Mouse (Mus musculus) right cerebral cortex, adult 2 months (tissue): ENCODE results near the gene Ccdc146.

Source experiments
- DNase-seq, 2 experiments: peaks; one replicate each; pipeline ENCODE4 v3.0.0; 2021 to 2022; ENCODE audit warnings: low spot score in 2 of 2

Ccdc146 gene

GRCm38 (mm10) chr5:21424614-21425602 lies at the start of gene Ccdc146, which contains the start of gene Fam185a:
Gene Ccdc146 (minus strand): TSS chr5:21424677.
Gene Fam185a (plus strand): TSS chr5:21424958.
- DNase-seq: peak; percentile 94

GRCm38 (mm10) chr5:21468100-21468499 lies 43.6 kb upstream of the Ccdc146 start:
- no peak for DNase-seq

GRCm38 (mm10) chr5:21467387-21467786 lies 42.9 kb upstream of the Ccdc146 start:
- DNase-seq: no peak

- DNase-seq: peak in 1 of 2 experiments; percentile 14
Measured at GRCm38 (mm10) chr5:21440833-21441530, 16.5 kb upstream of the Ccdc146 start.

GRCm38 (mm10) chr5:21439446-21440110 lies 15.1 kb upstream of the Ccdc146 start:
- no peak for DNase-seq

GRCm38 (mm10) chr5:21438428-21438827 lies 14.0 kb upstream of the Ccdc146 start:
- DNase-seq: no peak

GRCm38 (mm10) chr5:21436471-21436975 lies 12.0 kb upstream of the Ccdc146 start:
- no peak for DNase-seq

- peak; percentile 32 to 55 for DNase-seq
Measured at GRCm38 (mm10) chr5:21434148-21434929, 9.9 kb upstream of the Ccdc146 start.

- no peak for DNase-seq
Measured at GRCm38 (mm10) chr5:21426666-21427065, 2.2 kb upstream of the Ccdc146 start.

GRCm38 (mm10) chr5:21420609-21421008 lies 3.9 kb downstream of the Ccdc146 start:
- DNase-seq: no peak

- DNase-seq: no peak
Measured at GRCm38 (mm10) chr5:21418613-21419012, 5.9 kb downstream of the Ccdc146 start.

- DNase-seq: no peak
Measured at GRCm38 (mm10) chr5:21414116-21414820, 10.2 kb downstream of the Ccdc146 start.

GRCm38 (mm10) chr5:21413322-21413721 lies 11.2 kb downstream of the Ccdc146 start:
- DNase-seq: no peak

GRCm38 (mm10) chr5:21412056-21412455 lies 12.4 kb downstream of the Ccdc146 start:
- DNase-seq: no peak

GRCm38 (mm10) chr5:21411261-21411666 lies 13.2 kb downstream of the Ccdc146 start:
- no peak for DNase-seq

GRCm38 (mm10) chr5:21395205-21395840 lies 29.2 kb downstream of the Ccdc146 start:
- no peak for DNase-seq

- DNase-seq: no peak
Measured at GRCm38 (mm10) chr5:21394562-21394961, 29.9 kb downstream of the Ccdc146 start.

- DNase-seq: no peak
Measured at GRCm38 (mm10) chr5:21391616-21392384, 32.7 kb downstream of the Ccdc146 start.

GRCm38 (mm10) chr5:21388855-21389254 lies 35.6 kb downstream of the Ccdc146 start:
- DNase-seq: no peak
